Mouse (Mus musculus): ENCODE measurements around the gene Atxn3. TPM values are rescaled to one million over a fixed set of nuclear protein-coding genes. Genes with fewer than 3 reads are reported as not detected.
"Not testable (repeated sequence)": the region's sequence is repeated elsewhere in the genome, so short reads cannot be mapped to it uniquely, and the experiment has no call there.

Gene Atxn3
- polyA plus RNA-seq, 1 experiment from 2014 or later = 14.4 TPM

DNA sequence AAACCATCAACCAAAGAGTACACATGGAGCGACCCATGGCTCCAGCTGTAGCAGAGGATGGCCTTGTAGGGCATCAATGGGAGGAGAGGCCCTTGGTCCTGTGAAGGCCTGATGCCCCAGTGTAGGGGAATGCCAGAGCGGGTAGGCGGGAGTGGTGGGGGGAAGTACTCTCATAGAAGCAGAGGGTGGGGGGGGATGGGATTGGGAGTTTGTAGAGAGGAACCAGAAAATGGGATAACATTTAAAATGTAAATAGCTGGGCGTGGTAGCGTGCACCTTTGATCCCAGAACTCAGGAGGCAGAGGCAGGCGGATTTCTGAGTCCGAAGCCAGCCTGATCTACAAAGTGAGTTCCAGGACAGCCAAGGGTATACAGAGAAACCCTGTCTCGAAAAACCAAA, 2.2 kb downstream of the Atxn3 start:
- H3K36me3 ChIP-seq; H3K27me3 ChIP-seq; H3K9ac ChIP-seq (replicated peaks); H3K4me3 ChIP-seq (replicated peaks); H3K9me3 ChIP-seq; H3K27ac ChIP-seq; H3K4me2 ChIP-seq (replicated peaks); ATAC-seq: not testable (repeated sequence)
- H3K4me1 ChIP-seq (replicated peaks) = peaks cover 17% of the 10 kb centered on the region
- WGBS = 97% methylated on average over 8 of the region's 8 CpGs

DNA sequence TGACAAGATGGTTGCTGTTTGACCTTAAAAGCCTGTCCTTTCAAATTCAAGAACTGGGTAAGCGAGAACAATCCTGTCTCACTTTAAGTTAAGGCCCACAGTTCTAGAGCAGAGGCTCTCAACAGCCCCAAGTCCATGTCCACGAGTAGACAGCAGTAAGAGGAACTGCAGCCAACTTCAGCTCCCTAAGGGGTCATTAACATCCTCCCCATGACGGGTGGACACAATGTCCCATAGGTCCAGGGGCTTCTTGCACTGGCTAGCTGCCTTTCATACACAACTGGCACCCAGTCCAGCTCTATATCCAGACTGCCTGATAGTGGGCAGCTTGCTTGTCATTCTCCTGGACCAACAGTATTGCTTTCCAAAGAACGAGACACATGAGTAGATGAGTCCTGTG, 9.2 kb downstream of the Atxn3 start:
- no peak overlapping the region for H3K4me2 ChIP-seq (replicated peaks)
- 83% methylated on average over 4 of the region's 4 CpGs for WGBS
- peaks cover 35% of the 10 kb centered on the region for H3K36me3 ChIP-seq
- H3K4me1 ChIP-seq (replicated peaks) = no peaks in the 10 kb centered on the region
- no peak overlapping the region for H3K9ac ChIP-seq (replicated peaks)
- no peak overlapping the region for H3K27ac ChIP-seq
- no peak overlapping the region for H3K4me3 ChIP-seq (replicated peaks)
- ATAC-seq = no peak
- no peaks in the 10 kb centered on the region for H3K27me3 ChIP-seq
- no peaks in the 10 kb centered on the region for H3K9me3 ChIP-seq

DNA sequence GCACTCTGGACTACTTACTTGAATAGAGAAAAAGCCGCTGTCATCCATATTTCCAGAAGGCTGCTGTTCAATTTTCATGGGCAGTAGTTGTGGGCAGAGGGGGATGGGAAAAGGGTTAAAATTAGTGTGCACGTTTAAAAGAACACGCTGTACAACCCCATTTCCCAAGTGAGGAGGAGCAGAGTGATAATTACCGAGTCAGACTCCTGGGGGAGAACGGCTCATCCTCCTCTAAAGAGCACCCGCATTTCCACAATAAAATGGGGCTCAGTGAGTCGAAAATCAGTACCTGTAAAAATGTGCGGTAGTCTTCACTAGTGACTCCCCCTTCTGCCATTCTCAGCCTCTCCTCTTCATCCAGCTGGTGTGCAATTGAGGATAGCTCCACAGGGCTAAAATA, 10.1 kb downstream of the Atxn3 start:
- Histone ChIP-seq H3K4me3 (replicated peaks) (no peak overlapping the region), H3K9me3 (no peaks in the 10 kb centered on the region), H3K9ac (replicated peaks) (no peak overlapping the region), H3K27me3 (no peaks in the 10 kb centered on the region), H3K36me3 (peaks cover 38% of the 10 kb centered on the region), H3K4me1 (replicated peaks) (no peaks in the 10 kb centered on the region), H3K27ac (no peak overlapping the region), H3K4me2 (replicated peaks) (no peak overlapping the region)
- ATAC-seq = no peak
- WGBS = 93% methylated on average over 8 of the region's 8 CpGs

DNA sequence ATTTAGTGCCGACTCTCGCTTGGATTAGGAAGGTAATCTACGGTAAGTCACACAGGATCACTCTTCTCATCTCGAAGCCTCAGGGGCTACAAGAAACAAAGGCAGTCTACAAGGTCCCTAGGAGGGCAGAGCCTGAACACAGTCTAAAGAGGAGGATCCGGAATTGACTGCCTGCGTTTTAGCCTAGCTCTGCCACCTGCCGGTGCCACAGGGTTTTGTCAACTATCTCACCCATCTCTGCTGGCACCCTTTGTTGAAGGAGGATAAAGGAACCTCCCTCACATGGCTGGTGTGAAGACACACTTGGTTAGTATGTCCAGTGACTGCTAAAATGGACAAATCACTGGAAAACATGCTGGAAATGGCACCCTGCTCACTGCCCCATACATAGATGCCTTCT, 20.5 kb downstream of the Atxn3 start:
- Histone ChIP-seq H3K9me3 (no peaks in the 10 kb centered on the region; the same call in 1 of the 2 replicates), H3K36me3 (peaks cover 80% of the 10 kb centered on the region), H3K4me2 (replicated peaks) (no peak overlapping the region), H3K27me3 (no peaks in the 10 kb centered on the region), H3K27ac (no peak overlapping the region), H3K9ac (replicated peaks) (no peak overlapping the region), H3K4me1 (replicated peaks) (no peaks in the 10 kb centered on the region), H3K4me3 (replicated peaks) (no peak overlapping the region)
- ATAC-seq = no peak
- 80% methylated on average over 7 of the region's 7 CpGs for WGBS

DNA sequence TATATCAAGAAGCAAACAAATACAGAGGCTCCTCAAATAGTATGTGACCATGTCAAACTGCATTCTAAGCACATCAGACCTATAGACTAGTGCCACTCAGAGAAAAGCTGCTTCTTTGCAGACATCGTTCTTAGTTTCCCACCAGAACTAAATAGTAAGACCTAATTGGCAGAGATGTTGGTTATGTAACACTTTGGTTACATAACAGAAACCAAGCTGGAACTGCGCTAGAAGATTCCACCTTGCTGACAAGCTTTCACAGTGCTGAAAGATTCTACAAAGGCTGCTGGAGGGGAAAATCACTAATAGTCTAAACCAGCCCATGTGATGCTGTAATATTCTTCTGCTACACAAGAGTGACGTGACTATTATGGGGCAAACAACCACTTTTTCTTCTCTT, 22.8 kb downstream of the Atxn3 start:
- ATAC-seq = no peak

DNA sequence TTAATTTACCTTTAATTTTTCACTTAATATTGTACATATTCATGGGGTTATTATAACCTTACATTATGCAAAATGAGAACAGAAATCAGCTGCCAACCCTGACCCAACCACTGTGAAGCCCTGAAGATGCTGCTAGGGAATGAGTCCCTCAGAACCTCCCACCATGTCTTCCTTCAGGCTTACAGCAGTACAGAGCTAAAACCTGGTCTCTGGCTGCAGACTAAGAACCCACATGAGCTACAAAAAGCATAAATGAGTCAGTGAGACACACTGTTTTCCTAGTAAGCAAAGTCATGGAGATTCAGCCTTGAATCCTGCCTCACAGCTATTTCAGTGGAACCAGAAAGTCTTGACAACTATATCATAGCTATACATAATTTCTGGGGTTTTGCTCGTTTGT, 29.6 kb downstream of the Atxn3 start:
- no peak for ATAC-seq
- H3K4me1 ChIP-seq (replicated peaks) = no peaks in the 10 kb centered on the region
- no peak overlapping the region for H3K9ac ChIP-seq (replicated peaks)
- H3K4me3 ChIP-seq (replicated peaks) = no peak overlapping the region
- H3K4me2 ChIP-seq (replicated peaks) = no peak overlapping the region
- no peak overlapping the region for H3K27ac ChIP-seq
- H3K36me3 ChIP-seq = peaks cover 91% of the 10 kb centered on the region
- H3K27me3 ChIP-seq = no peaks in the 10 kb centered on the region
- 89% methylated on average over 1 of the region's 1 CpGs for WGBS
- no peaks in the 10 kb centered on the region for H3K9me3 ChIP-seq

More for the DNA sequence above, 22.8 kb downstream of the Atxn3 start:
- Histone ChIP-seq H3K9me3 (no peaks in the 10 kb centered on the region; the same call in 1 of the 2 replicates), H3K27me3 (no peaks in the 10 kb centered on the region), H3K4me3 (replicated peaks) (no peak overlapping the region), H3K9ac (replicated peaks) (no peak overlapping the region), H3K4me2 (replicated peaks) (no peak overlapping the region), H3K36me3 (peaks cover 82% of the 10 kb centered on the region), H3K4me1 (replicated peaks) (no peaks in the 10 kb centered on the region), H3K27ac (no peak overlapping the region)
- WGBS = 96% methylated on average over 3 of the region's 3 CpGs

DNA sequence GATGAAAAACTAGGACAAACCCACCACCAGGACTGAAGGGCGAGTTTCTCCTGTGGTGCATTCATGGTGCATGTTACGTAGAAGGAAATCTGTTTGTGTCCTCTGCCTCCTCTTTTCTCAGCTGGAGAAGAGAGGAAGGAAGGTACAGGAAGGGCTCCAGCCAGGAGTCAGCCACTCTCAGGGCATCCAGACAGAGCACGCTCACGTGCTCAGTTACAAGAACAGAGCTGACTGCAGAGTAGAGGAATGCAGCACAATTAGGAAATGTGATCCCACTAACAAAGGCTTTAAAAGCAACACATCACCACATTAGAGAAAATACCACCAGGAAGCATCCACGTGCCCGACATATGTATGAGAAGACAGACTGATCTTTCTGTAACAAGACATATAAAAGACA, 35.7 kb downstream of the Atxn3 start:
- Histone ChIP-seq H3K36me3 (peaks cover 44% of the 10 kb centered on the region), H3K27ac (no peak overlapping the region), H3K27me3 (no peaks in the 10 kb centered on the region), H3K4me2 (replicated peaks) (no peak overlapping the region), H3K9me3 (no peaks in the 10 kb centered on the region), H3K4me1 (replicated peaks) (no peaks in the 10 kb centered on the region), H3K4me3 (replicated peaks) (no peak overlapping the region), H3K9ac (replicated peaks) (no peak overlapping the region)
- ATAC-seq = no peak
- WGBS = 90% methylated on average over 6 of the region's 6 CpGs

DNA sequence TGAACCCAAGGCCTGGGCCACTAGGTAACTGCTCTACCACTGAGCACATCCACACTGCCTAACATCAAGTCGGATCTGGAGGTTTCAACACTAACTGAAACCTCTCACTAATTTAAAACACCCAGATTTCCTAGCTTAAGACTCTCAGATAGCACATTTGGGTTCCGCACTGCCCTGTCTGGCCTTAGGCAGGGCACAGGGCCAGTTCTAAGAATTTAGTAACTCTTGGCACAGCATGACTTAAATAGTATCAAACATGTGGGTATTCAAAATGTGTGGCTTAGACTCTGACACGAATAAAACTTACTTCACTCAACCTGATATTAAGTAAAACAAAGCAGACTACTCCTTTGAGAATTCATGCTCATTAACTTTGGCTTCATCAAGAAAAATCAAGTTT, 38.2 kb downstream of the Atxn3 start:
- Histone ChIP-seq H3K36me3 (peaks cover 22% of the 10 kb centered on the region), H3K4me2 (replicated peaks) (no peak overlapping the region), H3K4me3 (replicated peaks) (no peak overlapping the region), H3K4me1 (replicated peaks) (no peaks in the 10 kb centered on the region), H3K27ac (no peak overlapping the region), H3K9ac (replicated peaks) (no peak overlapping the region), H3K9me3 (no peaks in the 10 kb centered on the region), H3K27me3 (no peaks in the 10 kb centered on the region)
- no peak for ATAC-seq
- 92% methylated on average over 3 of the region's 3 CpGs for WGBS

DNA sequence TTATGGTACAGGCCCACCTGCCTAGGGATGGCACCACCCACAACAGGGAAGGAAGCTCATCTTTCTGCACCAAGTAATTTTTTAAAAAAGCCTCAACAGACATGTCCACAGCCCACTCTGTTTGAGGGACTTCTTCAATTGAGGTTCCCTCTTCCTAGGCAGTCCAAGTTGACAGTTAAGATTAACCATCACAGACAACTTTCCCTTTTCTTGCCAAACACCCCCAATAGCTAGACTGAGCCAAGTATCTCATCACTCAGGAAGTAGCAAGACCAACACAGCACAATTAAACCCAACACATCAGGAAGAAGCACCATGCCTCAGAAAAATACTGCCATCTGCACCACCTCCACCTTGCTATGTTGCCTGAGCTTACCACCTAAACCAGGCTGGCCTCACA, 40.9 kb downstream of the Atxn3 start:
- no peaks in the 10 kb centered on the region for H3K27me3 ChIP-seq
- H3K4me2 ChIP-seq (replicated peaks) = no peak overlapping the region
- H3K27ac ChIP-seq = no peak overlapping the region
- H3K9me3 ChIP-seq = no peaks in the 10 kb centered on the region
- H3K9ac ChIP-seq (replicated peaks) = no peak overlapping the region
- H3K36me3 ChIP-seq = peaks cover 4% of the 10 kb centered on the region; the same call in 1 of the 2 replicates
- ATAC-seq = no peak
- no peak overlapping the region for H3K4me3 ChIP-seq (replicated peaks)
- H3K4me1 ChIP-seq (replicated peaks) = peaks cover 8% of the 10 kb centered on the region

DNA sequence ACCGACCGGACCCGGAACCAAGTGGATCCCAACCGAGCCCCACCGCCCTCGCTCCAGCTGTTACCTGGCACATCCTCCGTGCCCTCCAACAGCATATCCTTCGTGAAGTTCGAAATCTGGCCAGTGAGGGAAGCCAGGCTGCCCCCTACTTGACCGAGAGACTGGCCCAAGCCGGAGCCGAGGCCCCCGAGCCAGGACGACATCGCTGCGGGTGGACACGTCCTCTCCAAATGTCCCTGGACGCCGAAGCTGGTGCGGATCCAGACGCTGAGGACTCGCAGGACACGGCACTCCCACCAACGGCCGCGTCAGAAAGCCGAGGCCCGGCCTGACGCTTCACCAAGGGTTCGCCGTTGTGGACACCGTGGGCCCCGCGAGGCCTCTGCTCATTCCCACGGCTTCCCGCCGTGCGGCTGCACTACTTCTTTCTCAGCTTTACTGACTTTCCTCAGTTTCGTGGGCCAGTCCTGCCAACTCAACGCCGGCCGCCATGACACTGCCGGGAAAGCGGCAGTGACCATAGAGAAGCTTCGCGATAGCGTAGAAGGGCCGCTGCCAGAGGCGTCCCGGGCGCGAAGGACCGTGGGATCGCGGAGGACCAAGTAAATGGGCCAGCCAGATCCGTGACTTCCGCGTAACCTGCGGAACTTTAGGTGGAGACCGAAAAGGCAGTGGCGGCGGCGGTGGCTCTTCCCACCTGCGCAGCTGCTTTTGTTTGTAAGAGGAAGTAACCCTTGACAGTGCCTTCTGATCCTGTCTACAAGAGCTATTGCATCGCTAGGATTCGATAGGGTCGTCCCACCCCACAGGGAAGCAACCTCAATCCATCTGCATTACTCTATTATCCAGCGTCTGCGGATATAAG, 45.2 kb downstream of the Atxn3 start, which contains the start of gene Trip11:
Gene Trip11, minus strand, starts transcription at position 642 of the 865 bp plus-strand sequence.
- Histone ChIP-seq H3K36me3 (peaks cover 14% of the 10 kb centered on the region), H3K27me3 (no peaks in the 10 kb centered on the region), H3K9me3 (no peaks in the 10 kb centered on the region), H3K4me3 (replicated peaks) (peak within 1 kb of the TSS; percentile 96), H3K9ac (replicated peaks) (peak within 1 kb of the TSS; percentile 90), H3K27ac (peak within 1 kb of the TSS; percentile 80), H3K4me2 (replicated peaks) (peak within 1 kb of the TSS; percentile 79), H3K4me1 (replicated peaks) (peaks cover 27% of the 10 kb centered on the region)
- peak; percentile 97 for ATAC-seq
- under 1% methylated on average over 69 of the region's 69 CpGs for WGBS

DNA sequence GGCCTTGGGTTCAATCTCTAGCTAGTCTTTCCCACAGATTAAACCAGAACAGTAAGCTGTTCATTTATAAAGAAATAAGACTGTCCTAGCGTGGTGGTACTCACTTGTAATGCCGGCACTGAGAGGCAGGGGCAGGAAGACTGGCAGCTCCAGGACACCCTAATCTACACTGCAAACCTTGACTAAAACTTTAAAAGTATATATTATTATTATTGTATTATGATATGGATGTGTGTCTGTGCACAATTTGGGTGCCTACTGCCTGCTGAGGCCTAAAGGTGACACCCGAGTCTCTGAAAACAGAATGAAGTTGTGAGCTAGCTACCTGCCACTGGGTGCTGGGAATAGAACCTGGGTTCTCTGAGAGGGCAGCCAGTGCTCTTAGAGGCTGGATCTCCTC, 46.7 kb downstream of the Atxn3 start:
- H3K4me1 ChIP-seq (replicated peaks) = peaks cover 27% of the 10 kb centered on the region
- peak overlapping the region; percentile 90; the same call in 1 of the 2 replicates for H3K9ac ChIP-seq (replicated peaks)
- ATAC-seq = no peak
- 89% methylated on average over 3 of the region's 3 CpGs for WGBS
- no peak overlapping the region for H3K27ac ChIP-seq
- peaks cover 14% of the 10 kb centered on the region for H3K36me3 ChIP-seq
- H3K27me3 ChIP-seq = no peaks in the 10 kb centered on the region
- peak overlapping the region; percentile 96 for H3K4me3 ChIP-seq (replicated peaks)
- H3K4me2 ChIP-seq (replicated peaks) = peak overlapping the region; percentile 79
- H3K9me3 ChIP-seq = no peaks in the 10 kb centered on the region

DNA sequence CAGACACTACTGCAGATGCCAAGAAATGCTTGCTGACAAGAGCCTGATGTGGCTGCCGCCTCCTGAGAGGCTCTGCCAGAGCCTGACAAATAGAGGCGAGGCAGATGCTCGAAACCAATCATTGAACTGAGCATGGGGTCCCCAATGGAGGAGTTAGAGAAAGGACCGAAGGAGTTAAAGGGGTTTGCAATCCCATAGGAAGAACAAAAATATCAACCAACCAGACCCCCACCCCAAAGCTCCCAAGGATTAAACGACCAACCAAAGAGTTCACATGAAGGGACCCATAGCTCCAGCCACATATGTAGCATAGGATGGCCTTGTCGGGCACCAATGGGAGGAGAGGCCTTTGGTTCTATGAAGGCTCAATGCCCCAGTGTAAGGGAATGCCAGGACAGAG, 47.7 kb downstream of the Atxn3 start:
- Histone ChIP-seq H3K36me3 (peaks cover 14% of the 10 kb centered on the region), H3K4me1 (replicated peaks) (peaks cover 27% of the 10 kb centered on the region), H3K27ac (no peak overlapping the region), H3K9ac (replicated peaks) (no peak overlapping the region), H3K9me3 (no peaks in the 10 kb centered on the region), H3K4me3 (replicated peaks) (no peak overlapping the region), H3K4me2 (replicated peaks) (no peak overlapping the region), H3K27me3 (no peaks in the 10 kb centered on the region)
- ATAC-seq = no peak
- 94% methylated on average over 6 of the region's 6 CpGs for WGBS
